Mouse (Mus musculus): ENCODE results near the gene Vdac1.

DNA sequence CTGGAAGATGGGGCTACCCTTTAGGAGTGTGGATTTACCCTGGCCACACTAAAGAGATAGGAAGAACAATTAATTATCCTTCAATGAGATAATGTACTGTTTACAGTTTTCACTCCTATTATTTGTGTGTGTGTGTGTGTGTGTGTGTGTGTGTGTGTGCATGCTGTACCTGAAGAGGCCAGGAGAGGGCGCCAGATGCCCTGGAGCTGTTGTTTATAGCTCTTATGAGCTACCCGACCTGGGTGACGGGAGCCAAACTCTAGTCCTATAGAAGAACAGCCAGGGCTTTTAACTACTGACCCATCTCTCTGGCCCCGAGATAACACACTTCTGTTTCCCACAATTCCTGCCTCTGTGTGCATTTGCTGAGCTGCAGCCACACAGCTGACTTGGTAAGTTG, 25.4 kb upstream of the Vdac1 start:
- TF ChIP-seq POLR2A (IDR thresholded peaks at IDR 0.05; ENCODE audit: control insufficient read depth, extremely low read depth, insufficient read depth, low read length, poor library complexity) (no peak), CTCF (IDR thresholded peaks at IDR 0.05; ENCODE audit: borderline replicate concordance, control insufficient read depth, extremely low read depth, insufficient read depth, low read length, poor library complexity) (peak; percentile 46; the same call in 1 of the 2 replicates)
